Mouse (Mus musculus) hindlimb bud, embryonic 11.5 days (tissue): ENCODE measurements around the gene Osgepl1.
A peak's percentile ranks its signal among the peaks of the same experiment; 100 is the strongest.
"Not testable (repeated sequence)": the region's sequence is repeated elsewhere in the genome, so short reads cannot be mapped to it uniquely, and the experiment has no call there.

Source experiments
- DNase-seq: peaks from one replicate; pipeline ENCODE4 v3.0.0-alpha.2; 2012; ENCODE audit warnings: low read depth, low spot score; ENCODE audit errors: extremely low spot score

Gene Osgepl1

GRCm38 (mm10) chr1:53312989-53313967, at the start of gene Osgepl1:
Gene Osgepl1 (plus strand): TSS chr1:53313624.
- peak; percentile 87 for DNase-seq

- DNase-seq = not testable (repeated sequence)
Measured at GRCm38 (mm10) chr1:53264958-53265612, 48.3 kb upstream of the Osgepl1 start.

- no peak for DNase-seq
Measured at GRCm38 (mm10) chr1:53269901-53270300, 43.5 kb upstream of the Osgepl1 start.

GRCm38 (mm10) chr1:53272646-53273045, 40.8 kb upstream of the Osgepl1 start:
- no peak for DNase-seq

- DNase-seq = no peak
Measured at GRCm38 (mm10) chr1:53291197-53291596, 22.2 kb upstream of the Osgepl1 start.

- peak; percentile 75 for DNase-seq
Measured at GRCm38 (mm10) chr1:53296581-53297383, 16.6 kb upstream of the Osgepl1 start, which contains the start of the genes Pms1, Ormdl1 and Gm28778. Gene Pms1 (minus strand): TSS chr1:53297018. Gene Ormdl1 (plus strand): TSS chr1:53297095. Gene Gm28778 (plus strand): TSS chr1:53297111.

GRCm38 (mm10) chr1:53300506-53300905, 12.9 kb upstream of the Osgepl1 start:
- no peak for DNase-seq

GRCm38 (mm10) chr1:53321662-53322344, 8.4 kb downstream of the Osgepl1 start:
- no peak for DNase-seq

GRCm38 (mm10) chr1:53323254-53323653, 9.8 kb downstream of the Osgepl1 start:
- DNase-seq = no peak

GRCm38 (mm10) chr1:53324277-53324676, 10.9 kb downstream of the Osgepl1 start:
- no peak for DNase-seq

- DNase-seq = no peak
Measured at GRCm38 (mm10) chr1:53324827-53325494, 11.5 kb downstream of the Osgepl1 start.

- not testable (repeated sequence) for DNase-seq
Measured at GRCm38 (mm10) chr1:53333527-53333926, 20.1 kb downstream of the Osgepl1 start.

GRCm38 (mm10) chr1:53335465-53335864, 22.0 kb downstream of the Osgepl1 start:
- no peak for DNase-seq

- not testable (repeated sequence) for DNase-seq
Measured at GRCm38 (mm10) chr1:53337403-53337802, 24.0 kb downstream of the Osgepl1 start.

- no peak for DNase-seq
Measured at GRCm38 (mm10) chr1:53341071-53341470, 27.6 kb downstream of the Osgepl1 start.

- peak; percentile 52 for DNase-seq
Measured at GRCm38 (mm10) chr1:53352327-53353261, 39.2 kb downstream of the Osgepl1 start, which contains the start of the genes Asdurf, Gm28551 and Asnsd1. Gene Asdurf (minus strand): TSS chr1:53352619. Gene Gm28551 (minus strand): TSS chr1:53352667. Gene Asnsd1 (minus strand): TSS chr1:53352752.

- no peak for DNase-seq
Measured at GRCm38 (mm10) chr1:53358988-53359387, 45.6 kb downstream of the Osgepl1 start.
